Mouse (Mus musculus) midbrain, postnatal 0 days (tissue): ENCODE measurements at regions not wholly inside any gene's neighbourhood (a gene's known extent, or its start where the extent isn't known, plus 50 kb on each side); places are given as distances from the start of the nearest gene placed in this dataset.

Experiments used
- ATAC-seq: fragments of 200-750 bp; cut with Nextera tagmentation; 2 replicates; pipeline ENCODE4 v1.8.0; 2017; ENCODE audit warnings: moderate number of reproducible peaks, mild to moderate bottlenecking, moderate TSS enrichment, moderate library complexity; ENCODE audit not compliant: low FRiP score
- DNase-seq: peaks from one replicate; pipeline ENCODE4 v3.0.0-alpha.2; 2015; ENCODE audit warnings: low spot score
- H3K27ac ChIP-seq: fragments of 300-500 bp; sonication (generic); 2 replicates; pipeline ENCODE4 v1.5.1; 2014; ENCODE audit warnings: low read depth, mild to moderate bottlenecking, low read length, mixed read lengths
- H3K27me3 ChIP-seq: fragments of 300-500 bp; sonication (generic); 2 replicates; pipeline ENCODE4 v1.6.1; 2014; ENCODE audit warnings: low read length, control low read depth, mixed read lengths; ENCODE audit not compliant: insufficient read depth
- H3K36me3 ChIP-seq: fragments of 300-500 bp; sonication (generic); 2 replicates; pipeline ENCODE4 v1.6.1; 2014; ENCODE audit warnings: low read length, control low read depth, mixed read lengths; ENCODE audit not compliant: insufficient read depth
- H3K4me1 ChIP-seq: fragments of 300-500 bp; sonication (generic); 2 replicates; pipeline ENCODE4 v1.6.1; 2014; ENCODE audit warnings: mild to moderate bottlenecking, control low read depth, antibody characterized with exemption, low read length, mixed read lengths; ENCODE audit not compliant: insufficient read depth
- H3K4me2 ChIP-seq: fragments of 300-500 bp; sonication (generic); 2 replicates; pipeline ENCODE4 v1.6.1; 2014; ENCODE audit warnings: low read depth, mild to moderate bottlenecking, low read length, mixed read lengths; ENCODE audit not compliant: poor library complexity, severe bottlenecking
- H3K4me3 ChIP-seq: fragments of 300-500 bp; sonication (generic); 2 replicates; pipeline ENCODE4 v1.5.1; 2014; ENCODE audit warnings: low read depth, mild to moderate bottlenecking, low read length, moderate library complexity
- H3K9ac ChIP-seq: fragments of 300-500 bp; sonication (generic); replicated peaks from 2 replicates; pipeline ENCODE4 v1.6.1; 2014; ENCODE audit warnings: mild to moderate bottlenecking, low read length, moderate library complexity, mixed read lengths; ENCODE audit not compliant: poor library complexity, severe bottlenecking
- H3K9me3 ChIP-seq: fragments of 300-500 bp; sonication (generic); 2 replicates; pipeline ENCODE4 v1.6.1; 2016; ENCODE audit warnings: low read length, control low read depth
- CTCF ChIP-seq: IDR thresholded peaks from 2 replicates; pipeline ENCODE4 v1.5.1; 2016; ENCODE audit warnings: antibody characterized with exemption, mild to moderate bottlenecking
- WGBS: fragments of 180-500 bp; shearing (Covaris S2); extraction: QIAGEN DNeasy Blood & Tissue Kit; methylation state at CpG from one replicate; pipeline ENCODE4 v1.1.7; 2014; 5-methylcytosine and 5-hydroxymethylcytosine counted together

- no peak for TF ChIP-seq CTCF
- Histone ChIP-seq H3K27me3 (no peaks in the 10 kb centered on the region), H3K36me3 (no peaks in the 10 kb centered on the region), H3K9ac (no peak overlapping the region), H3K4me3 (no peak overlapping the region), H3K27ac (no peak overlapping the region), H3K4me1 (no peaks in the 10 kb centered on the region), H3K9me3 (no peaks in the 10 kb centered on the region), H3K4me2 (no peak overlapping the region)
- 82% methylated on average over 9 of the region's 9 CpGs for WGBS
- DNase-seq = no peak
- no peak for ATAC-seq
These were observed 130.2 kb downstream of the Gm10283 start for GRCm38 (mm10) chr8:60372681-60373398.

DNA sequence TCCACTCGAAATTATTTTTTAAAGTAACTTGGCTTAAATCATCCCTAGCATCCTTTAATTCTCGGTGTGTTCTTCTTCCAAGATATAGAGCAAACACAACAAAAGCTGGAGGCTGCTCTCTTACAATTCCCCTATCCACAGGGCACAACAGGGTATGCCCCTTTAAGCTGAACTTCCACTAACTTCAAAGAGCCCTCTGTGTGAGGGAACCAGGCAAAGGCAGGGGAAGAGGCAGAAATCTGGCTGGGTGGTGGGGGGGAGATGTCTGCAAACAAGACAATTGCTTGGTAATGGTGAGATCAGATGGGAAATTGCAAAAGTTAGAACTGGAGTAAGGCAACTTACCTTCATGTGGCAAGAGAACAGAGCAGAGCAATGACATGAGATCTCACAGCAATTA, 154.7 kb downstream of the Gm10283 start:
- Histone ChIP-seq H3K9ac (no peak overlapping the region), H3K27ac (no peak overlapping the region), H3K4me3 (no peak overlapping the region), H3K4me2 (no peak overlapping the region), H3K27me3 (no peaks in the 10 kb centered on the region), H3K36me3 (no peaks in the 10 kb centered on the region), H3K9me3 (no peaks in the 10 kb centered on the region), H3K4me1 (no peaks in the 10 kb centered on the region)
- 27% methylated on average over 2 of the region's 2 CpGs for WGBS
- no peak for ATAC-seq
- TF ChIP-seq CTCF = no peak
- no peak for DNase-seq

DNA sequence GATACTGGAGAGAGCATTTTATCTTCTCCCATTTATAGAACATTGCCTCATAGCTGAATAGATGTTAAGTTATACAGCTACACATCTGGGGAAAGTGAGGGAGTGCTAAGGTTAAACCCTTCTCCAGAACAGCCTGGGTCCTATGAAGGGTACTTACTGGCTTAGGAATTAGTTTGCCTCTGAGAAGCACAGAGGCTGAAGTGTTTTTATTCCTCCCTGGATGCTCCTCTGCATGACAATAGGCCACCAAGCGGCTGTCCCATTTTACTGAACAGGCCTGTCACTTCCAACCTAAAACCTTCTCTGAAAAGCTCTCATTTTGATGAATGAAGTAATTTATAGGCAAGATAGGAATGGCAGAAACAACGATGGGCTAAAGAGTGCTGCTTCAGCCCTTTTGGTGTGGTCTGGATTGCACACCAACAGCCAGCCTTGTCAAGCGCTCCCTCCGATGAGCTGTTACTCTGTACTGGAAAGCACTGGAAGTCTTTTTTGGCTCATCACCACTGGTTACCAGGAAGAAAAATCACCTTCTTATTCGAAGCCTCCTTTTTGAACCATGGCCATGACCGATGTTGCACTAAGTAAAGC, 157.1 kb downstream of the Gm10283 start:
- TF ChIP-seq CTCF = no peak
- ATAC-seq (no peak), DNase-seq (peak; percentile 29)

GRCm38 (mm10) chr8:60315478-60315877, 187.5 kb downstream of the Gm10283 start:
- ATAC-seq (no peak), DNase-seq (no peak)
- Histone ChIP-seq H3K36me3 (no peaks in the 10 kb centered on the region), H3K9ac (no peak overlapping the region), H3K4me1 (no peaks in the 10 kb centered on the region), H3K4me2 (no peak overlapping the region), H3K27ac (no peak overlapping the region), H3K9me3 (no peaks in the 10 kb centered on the region), H3K27me3 (no peaks in the 10 kb centered on the region), H3K4me3 (no peak overlapping the region)
- no peak for TF ChIP-seq CTCF
- 69% methylated on average over 3 of the region's 3 CpGs for WGBS

More for the DNA sequence above, 157.1 kb downstream of the Gm10283 start:
- WGBS = 34% methylated on average over 6 of the region's 6 CpGs
- H3K9me3 ChIP-seq = no peaks in the 10 kb centered on the region
- no peaks in the 10 kb centered on the region for H3K27me3 ChIP-seq
- no peak overlapping the region for H3K27ac ChIP-seq
- H3K4me1 ChIP-seq = no peaks in the 10 kb centered on the region
- no peak overlapping the region for H3K9ac ChIP-seq
- no peaks in the 10 kb centered on the region for H3K36me3 ChIP-seq
- H3K4me2 ChIP-seq = no peak overlapping the region
- H3K4me3 ChIP-seq = no peak overlapping the region

GRCm38 (mm10) chr8:60313977-60314854, 188.8 kb downstream of the Gm10283 start:
- H3K4me1 ChIP-seq = no peaks in the 10 kb centered on the region
- no peak overlapping the region for H3K27ac ChIP-seq
- ATAC-seq (no peak), DNase-seq (no peak)
- H3K36me3 ChIP-seq = no peaks in the 10 kb centered on the region
- 61% methylated on average over 8 of the region's 8 CpGs for WGBS
- no peaks in the 10 kb centered on the region for H3K9me3 ChIP-seq
- no peaks in the 10 kb centered on the region for H3K27me3 ChIP-seq
- TF ChIP-seq CTCF = peak; percentile 63
- no peak overlapping the region for H3K4me3 ChIP-seq
- H3K9ac ChIP-seq = no peak overlapping the region
- H3K4me2 ChIP-seq = no peak overlapping the region

- no peaks in the 10 kb centered on the region for H3K9me3 ChIP-seq
- H3K9ac ChIP-seq = no peak overlapping the region
- DNase-seq (no peak), ATAC-seq (no peak)
- H3K27me3 ChIP-seq = no peaks in the 10 kb centered on the region
- 61% methylated on average over 2 of the region's 2 CpGs for WGBS
- H3K36me3 ChIP-seq = no peaks in the 10 kb centered on the region
- no peaks in the 10 kb centered on the region for H3K4me1 ChIP-seq
- H3K27ac ChIP-seq = no peak overlapping the region
- H3K4me2 ChIP-seq = no peak overlapping the region
- no peak overlapping the region for H3K4me3 ChIP-seq
- TF ChIP-seq CTCF = no peak
These were observed 192.9 kb downstream of the Gm10283 start for GRCm38 (mm10) chr8:60310136-60310535.
